Comparison of ENCODE assay signal across 15 mouse cellular contexts in genomic region chr1:35919840-35920734, GRCm38 (mm10).
DNase-seq lines count a peak whose midpoint lies in the region; ATAC-seq and TF ChIP-seq lines count a peak whose summit lies in the region.
"Had no signal": no experiment of that assay in that cellular context is flagged by ENCODE, and none has a peak within 500 bp of the region (broad histone marks: within the 10 kb centered on the region; RNA-seq: fewer than 3 reads in every experiment).

No protein-coding gene starts in this region.

- H3K9me3 ChIP-seq in forebrain, embryonic 11.5 days (ENCODE audit: control insufficient read depth, low read length): no peaks in the 10 kb centered on the region
- H3K9me3 ChIP-seq in forebrain, embryonic 12.5 days: no peaks in the 10 kb centered on the region
- H3K9me3 ChIP-seq in neural tube, embryonic 12.5 days: no peaks in the 10 kb centered on the region
- H3K9me3 ChIP-seq: limb, embryonic 15.5 days; stomach, embryonic 15.5 days had no signal

- H3K27ac ChIP-seq in forebrain, embryonic 11.5 days (ENCODE audit: low read depth, low read length): no peak overlapping the region
- no peak overlapping the region for H3K27ac ChIP-seq in forebrain, embryonic 12.5 days
- no peak overlapping the region for H3K27ac ChIP-seq in testis, adult 2 months (ENCODE audit: control insufficient read depth, insufficient read depth, low read depth, low read length)
- H3K27ac ChIP-seq in neural tube, embryonic 12.5 days: no peak overlapping the region
- H3K27ac ChIP-seq in kidney, adult 2 months (ENCODE audit: insufficient read depth, low read depth, low read length): no peak overlapping the region
- H3K27ac ChIP-seq: limb, embryonic 15.5 days; stomach, embryonic 15.5 days had no signal

- no peak for TF ChIP-seq CTCF in testis, adult 2 months (IDR thresholded peaks at IDR 0.05; ENCODE audit: control insufficient read depth, insufficient read depth, insufficient replicate concordance, low read depth, low read length)
- no peak for TF ChIP-seq CTCF in kidney, adult 2 months (conservative IDR thresholded peaks at IDR 0.05; ENCODE audit: insufficient read depth, insufficient read length, low read depth, low read length)

- ATAC-seq in forebrain, embryonic 11.5 days (replicated peaks; ENCODE audit: low FRiP score): no peak
- ATAC-seq in forebrain, embryonic 12.5 days (ENCODE audit: low FRiP score): no peak
- ATAC-seq in neural tube, embryonic 12.5 days (ENCODE audit: low FRiP score, low read depth): peak; percentile 72

- no peak overlapping the region for H3K4me2 ChIP-seq in forebrain, embryonic 11.5 days (ENCODE audit: low read depth, low read length, severe bottlenecking)
- no peak overlapping the region for H3K4me2 ChIP-seq in forebrain, embryonic 12.5 days
- no peak overlapping the region for H3K4me2 ChIP-seq in neural tube, embryonic 12.5 days (replicated peaks)
- H3K4me2 ChIP-seq: limb, embryonic 15.5 days; stomach, embryonic 15.5 days had no signal

- no peaks in the 10 kb centered on the region for H3K4me1 ChIP-seq in forebrain, embryonic 11.5 days (replicated peaks; ENCODE audit: control insufficient read depth, insufficient read depth, low read length)
- peaks cover 8% of the 10 kb centered on the region for H3K4me1 ChIP-seq in forebrain, embryonic 12.5 days
- no peaks in the 10 kb centered on the region for H3K4me1 ChIP-seq in testis, adult 2 months (ENCODE audit: control insufficient read depth, insufficient read depth, low read length)
- no peaks in the 10 kb centered on the region for H3K4me1 ChIP-seq in neural tube, embryonic 12.5 days
- no peaks in the 10 kb centered on the region for H3K4me1 ChIP-seq in kidney, adult 2 months (ENCODE audit: control insufficient read depth, insufficient read depth, low read length)
- H3K4me1 ChIP-seq: limb, embryonic 15.5 days; stomach, embryonic 15.5 days had no signal

- TF ChIP-seq POLR2A in testis, adult 2 months (IDR thresholded peaks at IDR 0.05; ENCODE audit: control insufficient read depth, low read depth, low read length): peak; percentile 13; the same call in 1 of the 2 replicates
- no peak for TF ChIP-seq POLR2A in kidney, adult 2 months (IDR thresholded peaks at IDR 0.05; ENCODE audit: low read depth, low read length)

- DNase-seq in forebrain, embryonic 11.5 days (ENCODE audit: low spot score): peak; percentile 33
- no peak for DNase-seq in testis, postnatal 10 days (ENCODE audit: low spot score)
- no peak for DNase-seq in kidney, adult 2 months
- no peak for DNase-seq in layer of hippocampus, adult 9-11 months
- DNase-seq in lung, postnatal 4 days: no peak
- DNase-seq: heart, adult 18-20 months; kidney, adult 9 months; lung, postnatal 14 days; spleen, adult 18-20 months; thymus, postnatal 14 days had no signal

- 74% methylated on average over 12 of the region's 12 CpGs for WGBS in forebrain, embryonic 11.5 days
- 74% methylated on average over 12 of the region's 12 CpGs for WGBS in forebrain, embryonic 12.5 days
- WGBS in neural tube, embryonic 12.5 days: 63% methylated on average over 12 of the region's 12 CpGs
- WGBS in kidney, adult 2 months: 80% methylated on average over 12 of the region's 12 CpGs

- no peaks in the 10 kb centered on the region for H3K27me3 ChIP-seq in forebrain, embryonic 11.5 days (ENCODE audit: control insufficient read depth, insufficient read depth, low read length)
- H3K27me3 ChIP-seq in forebrain, embryonic 12.5 days: no peaks in the 10 kb centered on the region
- no peaks in the 10 kb centered on the region for H3K27me3 ChIP-seq in testis, adult 2 months (ENCODE audit: control insufficient read depth, insufficient read depth, low read length)
- H3K27me3 ChIP-seq in neural tube, embryonic 12.5 days (replicated peaks): no peaks in the 10 kb centered on the region
- H3K27me3 ChIP-seq in kidney, adult 2 months (replicated peaks; ENCODE audit: control insufficient read depth, insufficient read depth, low read length): no peaks in the 10 kb centered on the region
- H3K27me3 ChIP-seq: limb, embryonic 15.5 days; stomach, embryonic 15.5 days had no signal

- no peaks in the 10 kb centered on the region for H3K36me3 ChIP-seq in forebrain, embryonic 11.5 days (ENCODE audit: control insufficient read depth, insufficient read depth, low read length)
- H3K36me3 ChIP-seq in forebrain, embryonic 12.5 days (replicated peaks): no peaks in the 10 kb centered on the region
- H3K36me3 ChIP-seq in testis, adult 2 months (ENCODE audit: control insufficient read depth, insufficient read depth, low read length): no peaks in the 10 kb centered on the region
- H3K36me3 ChIP-seq in neural tube, embryonic 12.5 days: no peaks in the 10 kb centered on the region
- H3K36me3 ChIP-seq in kidney, adult 2 months (ENCODE audit: control insufficient read depth, insufficient read depth, low read length): no peaks in the 10 kb centered on the region
- H3K36me3 ChIP-seq: limb, embryonic 15.5 days; stomach, embryonic 15.5 days had no signal

- no peak overlapping the region for H3K9ac ChIP-seq in forebrain, embryonic 11.5 days (ENCODE audit: low read length)
- H3K9ac ChIP-seq in forebrain, embryonic 12.5 days: no peak overlapping the region
- no peak overlapping the region for H3K9ac ChIP-seq in neural tube, embryonic 12.5 days
- H3K9ac ChIP-seq: limb, embryonic 15.5 days; stomach, embryonic 15.5 days had no signal

- no peak overlapping the region for H3K4me3 ChIP-seq in forebrain, embryonic 11.5 days (ENCODE audit: low read depth, low read length)
- H3K4me3 ChIP-seq in forebrain, embryonic 12.5 days (replicated peaks): no peak overlapping the region
- H3K4me3 ChIP-seq in testis, adult 2 months (ENCODE audit: control insufficient read depth, low read depth, low read length): no peak overlapping the region
- no peak overlapping the region for H3K4me3 ChIP-seq in neural tube, embryonic 12.5 days
- no peak overlapping the region for H3K4me3 ChIP-seq in kidney, adult 2 months (ENCODE audit: insufficient read depth, low read depth, low read length)
- H3K4me3 ChIP-seq: limb, embryonic 15.5 days; stomach, embryonic 15.5 days had no signal
